Mouse (Mus musculus): ENCODE measurements around the gene 4930469K13Rik.

GRCm38 (mm10) chr11:34010859-34011172, 87.5 kb downstream of the 4930469K13Rik start:
- no peak for TF ChIP-seq POLR2A (IDR thresholded peaks at IDR 0.05; ENCODE audit: extremely low read depth, insufficient read depth, low read length)
- TF ChIP-seq CTCF (IDR thresholded peaks at IDR 0.05; ENCODE audit: extremely low read depth, insufficient read depth, low read length) = no peak

Measured in cortical plate, adult 2 months (tissue).